23 mouse cellular contexts compared by ENCODE assay signal in genomic region chr14:54628103-54628502, GRCm38 (mm10). TPM values are rescaled to one million over a fixed set of nuclear protein-coding genes. Genes with fewer than 3 reads are reported as not detected.
"Had no signal": no experiment of that assay in that cellular context is flagged by ENCODE, and none has a peak within 500 bp of the region (broad histone marks: within the 10 kb centered on the region; RNA-seq: fewer than 3 reads in every experiment).

No protein-coding gene starts in this region.

- H3K27me3 ChIP-seq: midbrain, embryonic 12.5 days; neural tube, embryonic 12.5 days; stomach, embryonic 15.5 days had no signal

- DNase-seq: liver, embryonic 13.5 days; liver, postnatal 0 days; lung, adult 2 months; lung, postnatal 10 days; lung, postnatal 36 days; midbrain, embryonic 14.5 days; right cerebral cortex, postnatal 14 days; thymus, postnatal 14 days; thymus, postnatal 36 days had no signal

- H3K4me2 ChIP-seq: liver, embryonic 13.5 days; liver, embryonic 15.5 days; midbrain, embryonic 12.5 days; neural tube, embryonic 12.5 days; stomach, embryonic 15.5 days had no signal

- H3K9me3 ChIP-seq: liver, embryonic 13.5 days; liver, embryonic 15.5 days; megakaryocyte, embryonic 14.5 days; midbrain, embryonic 10.5 days; midbrain, embryonic 12.5 days; neural tube, embryonic 12.5 days; stomach, embryonic 15.5 days had no signal

- ATAC-seq: liver, postnatal 0 days; midbrain, embryonic 16.5 days had no signal

- H3K9ac ChIP-seq: liver, embryonic 13.5 days; liver, embryonic 15.5 days; liver, postnatal 0 days; midbrain, embryonic 12.5 days; neural tube, embryonic 12.5 days; stomach, embryonic 15.5 days had no signal

- H3K4me3 ChIP-seq: liver, embryonic 13.5 days; liver, embryonic 15.5 days; megakaryocyte, embryonic 14.5 days; midbrain, embryonic 10.5 days; midbrain, embryonic 12.5 days; neural tube, embryonic 12.5 days; stomach, embryonic 15.5 days had no signal

- H3K4me1 ChIP-seq: midbrain, embryonic 12.5 days; neural tube, embryonic 12.5 days; stomach, embryonic 15.5 days had no signal

- H3K27ac ChIP-seq: liver, embryonic 13.5 days; liver, embryonic 15.5 days; macrophage; midbrain, embryonic 10.5 days; midbrain, embryonic 12.5 days; neural tube, embryonic 12.5 days; stomach, embryonic 15.5 days; stomach, postnatal 0 days had no signal

RNA-seq across cellular contexts. Expression of gene Psmb11, which starts 6.9 kb away (rescaled TPM):
- polyA plus RNA-seq: liver, embryonic 13.5 days; liver, embryonic 15.5 days; liver, postnatal 0 days; lung, adult 2 months; macrophage; midbrain, embryonic 12.5 days; midbrain, embryonic 14.5 days; midbrain, embryonic 16.5 days; neural tube, embryonic 12.5 days; spleen, adult 2 months; stomach, postnatal 0 days had no signal

RNA-seq across cellular contexts. Expression of gene Gm17606, which starts 12.6 kb away (rescaled TPM):
- polyA plus RNA-seq: liver, embryonic 13.5 days; liver, embryonic 15.5 days; liver, postnatal 0 days; lung, adult 2 months; lung, embryonic 16.5 days; macrophage; midbrain, embryonic 10.5 days; midbrain, embryonic 12.5 days; midbrain, embryonic 14.5 days; midbrain, embryonic 16.5 days; neural tube, embryonic 12.5 days; neural tube, embryonic 14.5 days; spleen, adult 2 months; stomach, embryonic 15.5 days; stomach, postnatal 0 days; testis, adult 2 months; thymus, postnatal 0 days had no signal
